Mouse (Mus musculus) intestine, embryonic 16.5 days (tissue): ENCODE measurements around the gene Catsperd. TPM values are rescaled to one million over a fixed set of nuclear protein-coding genes. Genes with fewer than 3 reads are reported as not detected.

Experiments used
- ATAC-seq: fragments of 200-750 bp; cut with Nextera tagmentation; 2 replicates; pipeline ENCODE4 v1.8.0; 2017; ENCODE audit warnings: moderate TSS enrichment, moderate library complexity
- H3K27ac ChIP-seq: fragments of 300-500 bp; sonication (generic); 2 replicates; pipeline ENCODE4 v1.5.1; 2014; ENCODE audit warnings: mild to moderate bottlenecking, low read length
- H3K27me3 ChIP-seq: fragments of 300-500 bp; sonication (generic); replicated peaks from 2 replicates; pipeline ENCODE4 v1.6.1; 2014; ENCODE audit warnings: low read length, control low read depth, mixed read lengths; ENCODE audit not compliant: control insufficient read depth, insufficient read depth
- H3K36me3 ChIP-seq: fragments of 300-500 bp; sonication (generic); 2 replicates; pipeline ENCODE4 v1.6.1; 2014; ENCODE audit warnings: low read length, control low read depth; ENCODE audit not compliant: control insufficient read depth, insufficient read depth
- H3K4me1 ChIP-seq: fragments of 300-500 bp; sonication (generic); 2 replicates; pipeline ENCODE4 v1.6.1; 2014; ENCODE audit warnings: low read length, control low read depth, mixed read lengths; ENCODE audit not compliant: control insufficient read depth, insufficient read depth
- H3K4me2 ChIP-seq: fragments of 300-500 bp; sonication (generic); 2 replicates; pipeline ENCODE4 v1.6.1; 2014; ENCODE audit warnings: low read depth, low read length, control low read depth
- H3K4me3 ChIP-seq: fragments of 300-500 bp; sonication (generic); 2 replicates; pipeline ENCODE4 v1.5.1; 2014; ENCODE audit warnings: mild to moderate bottlenecking, low read length
- H3K9ac ChIP-seq: fragments of 300-500 bp; sonication (generic); 2 replicates; pipeline ENCODE4 v1.6.1; 2014; ENCODE audit warnings: low read depth, low read length
- H3K9me3 ChIP-seq: fragments of 300-500 bp; sonication (generic); 2 replicates; pipeline ENCODE4 v1.6.1; 2016; ENCODE audit warnings: low read length, control low read depth; ENCODE audit not compliant: control insufficient read depth
- WGBS: fragments of 180-500 bp; shearing (Covaris S2); extraction: QIAGEN DNeasy Blood & Tissue Kit; methylation state at CpG from one replicate; pipeline ENCODE4 v1.1.7; 2014; 5-methylcytosine and 5-hydroxymethylcytosine counted together
- polyA plus RNA-seq: library from polyadenylated mRNA; unstranded; fragments of >200 nt; fragmentation: Nextera tagmentation; extraction: Ambion mirVana; gene quantifications from 2 replicates; pipeline ENCODE4 v1.2.1, GENCODE M21; 2015

Gene Catsperd
- polyA plus RNA-seq = 0.55 and 0.81 TPM in 2 replicates

GRCm38 (mm10) chr17:56627530-56628277 lies at the start of gene Catsperd:
Gene Catsperd (plus strand): TSS chr17:56628143.
- 10% methylated on average over 26 of the region's 26 CpGs for WGBS
- peaks cover 21% of the 10 kb centered on the region for H3K4me1 ChIP-seq
- H3K27ac ChIP-seq = peak within 1 kb of the TSS; percentile 87
- peak within 1 kb of the TSS; percentile 65 for H3K9ac ChIP-seq
- H3K4me2 ChIP-seq = peak within 1 kb of the TSS; percentile 95
- no peaks in the 10 kb centered on the region for H3K27me3 ChIP-seq
- H3K9me3 ChIP-seq = no peaks in the 10 kb centered on the region
- H3K36me3 ChIP-seq = no peaks in the 10 kb centered on the region; the same call in 1 of the 2 replicates
- peak within 1 kb of the TSS; percentile 93 for H3K4me3 ChIP-seq
- peak; percentile 63 for ATAC-seq

- Histone ChIP-seq H3K27ac (no peak overlapping the region), H3K4me3 (peak overlapping the region; percentile 80), H3K36me3 (peaks cover 9% of the 10 kb centered on the region), H3K4me2 (peak overlapping the region; percentile 82), H3K9ac (peak overlapping the region; percentile 93), H3K4me1 (peaks cover 49% of the 10 kb centered on the region), H3K27me3 (no peaks in the 10 kb centered on the region), H3K9me3 (no peaks in the 10 kb centered on the region)
- ATAC-seq = no peak
- WGBS = 76% methylated on average over 1 of the region's 1 CpGs
Measured at GRCm38 (mm10) chr17:56583071-56583470, 44.9 kb upstream of the Catsperd start.

- ATAC-seq = no peak
- Histone ChIP-seq H3K4me2 (peak overlapping the region; percentile 82), H3K36me3 (0 out of 2 replicates have a peak, but pooled peaks cover 3% of the 10 kb centered on the region), H3K27me3 (no peaks in the 10 kb centered on the region), H3K4me1 (peaks cover 49% of the 10 kb centered on the region), H3K27ac (peak overlapping the region; percentile 96), H3K4me3 (peak overlapping the region; percentile 80), H3K9ac (peak overlapping the region; percentile 93), H3K9me3 (no peaks in the 10 kb centered on the region)
- WGBS = 1% methylated on average over 33 of the region's 33 CpGs
Measured at GRCm38 (mm10) chr17:56583611-56584256, 44.2 kb upstream of the Catsperd start.

GRCm38 (mm10) chr17:56584257-56585130 lies 43.4 kb upstream of the Catsperd start, which contains the start of the genes Safb2 and Safb:
Gene Safb2 (minus strand): TSS chr17:56584585.
Gene Safb (plus strand): TSS chr17:56584825.
- Histone ChIP-seq H3K36me3 (peaks cover under 1% of the 10 kb centered on the region; the same call in 1 of the 2 replicates), H3K4me2 (peak within 1 kb of the TSS; percentile 82), H3K4me1 (peaks cover 49% of the 10 kb centered on the region), H3K27me3 (no peaks in the 10 kb centered on the region), H3K9ac (peak within 1 kb of the TSS; percentile 93), H3K9me3 (no peaks in the 10 kb centered on the region), H3K27ac (peak within 1 kb of the TSS; percentile 96), H3K4me3 (peak within 1 kb of the TSS; percentile 80)
- ATAC-seq = peak; percentile 95
- under 1% methylated on average over 90 of the region's 101 CpGs for WGBS

DNA sequence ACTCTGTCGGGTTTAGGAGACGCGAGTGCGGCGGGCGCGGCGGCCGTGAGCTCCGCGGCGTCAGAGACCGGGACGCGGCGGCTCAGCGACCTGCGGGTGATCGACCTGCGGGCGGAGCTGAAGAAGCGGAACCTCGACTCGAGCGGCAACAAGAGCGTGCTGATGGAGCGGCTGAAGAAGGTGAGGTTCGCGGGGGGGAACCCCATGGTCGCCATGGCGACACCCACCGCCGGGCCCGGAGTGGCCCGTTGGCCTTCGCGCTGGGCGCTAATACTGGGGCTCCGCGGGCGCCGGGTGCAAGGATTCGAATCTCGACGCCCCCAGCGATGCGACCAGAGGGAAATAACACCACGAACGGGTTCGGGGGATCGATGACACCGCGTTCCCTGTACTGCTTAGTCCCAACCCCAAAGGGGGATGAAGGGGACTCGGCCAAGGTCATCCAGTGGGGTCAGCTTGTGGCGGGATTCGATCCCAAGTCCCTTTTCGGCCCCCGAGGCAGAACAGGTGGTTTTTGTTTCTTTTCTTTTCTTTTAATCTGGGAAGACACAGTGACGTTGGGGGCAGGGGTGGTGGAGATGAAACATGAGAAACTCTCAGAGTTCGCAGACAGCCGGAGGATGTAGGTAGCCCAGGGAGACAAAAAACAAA lies 42.6 kb upstream of the Catsperd start:
- Histone ChIP-seq H3K9ac (peak overlapping the region; percentile 88), H3K4me3 (peak overlapping the region; percentile 78), H3K27me3 (no peaks in the 10 kb centered on the region), H3K4me2 (peak overlapping the region; percentile 67), H3K9me3 (no peaks in the 10 kb centered on the region), H3K4me1 (peaks cover 42% of the 10 kb centered on the region), H3K27ac (peak overlapping the region; percentile 91), H3K36me3 (peaks cover 5% of the 10 kb centered on the region; the same call in 1 of the 2 replicates)
- WGBS = under 1% methylated on average over 61 of the region's 61 CpGs
- peak; percentile 29 for ATAC-seq

DNA sequence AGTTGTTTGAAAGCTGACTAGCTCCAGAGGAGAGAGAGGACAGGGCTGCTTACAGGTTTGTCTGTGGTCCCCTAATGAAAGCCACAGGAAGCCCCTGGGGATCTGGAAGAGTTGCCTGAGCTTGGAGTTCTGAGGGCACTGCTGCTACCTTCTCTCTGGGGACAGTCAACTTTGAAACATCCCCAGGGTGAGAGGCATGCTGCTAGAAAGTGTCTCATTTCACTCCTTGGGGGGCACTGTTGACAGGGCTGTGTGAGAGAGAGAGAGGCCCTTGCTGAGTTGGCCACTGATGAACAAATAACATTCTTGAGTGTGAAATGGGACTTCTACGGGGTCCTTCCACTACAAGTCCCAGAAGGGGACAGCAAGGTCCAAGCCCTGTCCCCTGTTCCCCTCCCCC lies 40.2 kb upstream of the Catsperd start:
- H3K9me3 ChIP-seq = no peaks in the 10 kb centered on the region
- ATAC-seq = no peak
- no peak overlapping the region for H3K4me2 ChIP-seq
- H3K27me3 ChIP-seq = no peaks in the 10 kb centered on the region
- 89% methylated on average over 1 of the region's 1 CpGs for WGBS
- no peak overlapping the region for H3K4me3 ChIP-seq
- H3K4me1 ChIP-seq = peaks cover 24% of the 10 kb centered on the region
- H3K9ac ChIP-seq = no peak overlapping the region
- H3K27ac ChIP-seq = no peak overlapping the region
- H3K36me3 ChIP-seq = peaks cover 9% of the 10 kb centered on the region; the same call in 1 of the 2 replicates

DNA sequence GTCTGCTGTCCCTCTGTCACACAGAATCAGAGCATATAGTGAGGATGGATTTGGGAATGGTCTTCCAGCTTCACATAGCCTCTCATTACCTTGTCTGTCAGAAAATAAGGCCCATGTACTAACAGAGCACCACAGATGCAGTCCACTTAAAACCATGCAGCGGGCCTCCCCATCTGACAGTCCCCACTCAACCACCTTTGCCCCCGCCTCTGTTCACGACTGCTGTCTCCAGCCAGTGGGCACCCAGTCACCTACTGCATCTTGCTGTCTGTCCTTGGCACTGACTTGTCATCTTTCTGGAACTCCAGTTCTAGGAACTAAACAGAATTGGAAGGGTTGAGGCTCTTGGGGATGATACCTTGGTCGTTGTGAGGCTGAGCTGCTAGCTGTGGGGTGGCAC lies 39.0 kb upstream of the Catsperd start:
- Histone ChIP-seq H3K9ac (no peak overlapping the region), H3K4me2 (no peak overlapping the region), H3K36me3 (peaks cover 14% of the 10 kb centered on the region), H3K27ac (no peak overlapping the region), H3K4me1 (peaks cover 18% of the 10 kb centered on the region), H3K27me3 (no peaks in the 10 kb centered on the region), H3K4me3 (no peak overlapping the region), H3K9me3 (no peaks in the 10 kb centered on the region)
- WGBS = 91% methylated on average over 4 of the region's 4 CpGs
- ATAC-seq = no peak

DNA sequence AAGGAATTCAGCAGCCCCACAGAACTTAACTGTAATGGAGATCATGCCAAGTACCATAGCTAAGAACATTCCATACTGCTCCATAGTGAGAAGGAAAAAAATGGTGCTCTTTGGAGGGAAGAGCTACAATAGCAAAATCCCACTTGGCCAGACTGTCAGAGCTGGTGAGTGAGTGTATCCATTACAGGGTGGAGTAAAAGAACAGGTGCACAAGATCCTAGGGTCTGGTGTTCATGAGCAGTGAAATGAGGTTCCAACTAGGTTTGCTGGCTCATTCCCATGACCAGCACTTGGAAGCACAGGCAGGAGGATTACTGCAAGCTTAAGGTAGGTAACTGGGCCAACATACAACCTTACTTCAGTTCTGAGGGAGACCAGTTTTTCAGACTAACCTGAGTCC lies 35.4 kb upstream of the Catsperd start:
- peaks cover 34% of the 10 kb centered on the region for H3K36me3 ChIP-seq
- H3K4me2 ChIP-seq = no peak overlapping the region
- no peak overlapping the region for H3K9ac ChIP-seq
- no peak overlapping the region for H3K27ac ChIP-seq
- H3K4me3 ChIP-seq = no peak overlapping the region
- H3K27me3 ChIP-seq = no peaks in the 10 kb centered on the region
- H3K4me1 ChIP-seq = 0 out of 2 replicates have a peak, but pooled peaks cover 2% of the 10 kb centered on the region
- no peak for ATAC-seq
- no peaks in the 10 kb centered on the region for H3K9me3 ChIP-seq
